Mouse (Mus musculus) right cerebral cortex, postnatal 25 days (tissue): ENCODE data around the gene Gosr2.

Source experiments
- DNase-seq: peaks from one replicate; pipeline ENCODE4 v3.0.0; 2022

Gosr2 gene

DNA sequence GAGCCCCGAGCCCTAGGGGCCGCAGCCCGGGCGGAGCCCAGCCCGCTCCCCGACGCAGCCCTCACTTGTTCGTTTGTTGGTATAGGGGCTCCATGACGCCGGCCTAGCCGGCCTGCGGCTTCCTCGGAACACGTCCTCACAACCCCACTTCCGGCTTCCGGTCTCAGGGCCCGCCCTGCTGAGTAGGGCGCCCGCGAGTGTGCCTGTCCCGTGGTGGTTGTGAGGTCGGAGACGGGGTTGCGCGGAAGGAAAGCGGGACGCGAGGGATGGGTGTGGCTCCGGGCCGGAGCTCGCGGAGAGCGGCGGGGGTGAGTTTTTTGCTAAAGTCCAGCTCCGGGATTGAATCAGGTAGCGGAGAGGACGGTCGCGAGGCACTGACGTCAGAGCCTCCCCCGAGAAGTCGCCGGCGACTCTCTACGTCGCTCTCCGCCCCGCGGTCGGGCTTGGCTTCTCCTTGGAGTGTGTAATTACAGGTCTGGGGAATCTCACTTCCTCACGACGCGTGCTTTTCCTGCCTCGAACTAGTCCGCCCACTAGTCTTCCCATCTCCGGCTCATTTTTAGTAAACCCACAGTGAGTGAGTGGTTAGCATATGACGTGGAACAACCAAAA is at the start of gene Gosr2:
Gene Gosr2 (minus strand): TSS at position 334 of the 612 bp plus-strand sequence.
- DNase-seq = peak; percentile 90

DNA sequence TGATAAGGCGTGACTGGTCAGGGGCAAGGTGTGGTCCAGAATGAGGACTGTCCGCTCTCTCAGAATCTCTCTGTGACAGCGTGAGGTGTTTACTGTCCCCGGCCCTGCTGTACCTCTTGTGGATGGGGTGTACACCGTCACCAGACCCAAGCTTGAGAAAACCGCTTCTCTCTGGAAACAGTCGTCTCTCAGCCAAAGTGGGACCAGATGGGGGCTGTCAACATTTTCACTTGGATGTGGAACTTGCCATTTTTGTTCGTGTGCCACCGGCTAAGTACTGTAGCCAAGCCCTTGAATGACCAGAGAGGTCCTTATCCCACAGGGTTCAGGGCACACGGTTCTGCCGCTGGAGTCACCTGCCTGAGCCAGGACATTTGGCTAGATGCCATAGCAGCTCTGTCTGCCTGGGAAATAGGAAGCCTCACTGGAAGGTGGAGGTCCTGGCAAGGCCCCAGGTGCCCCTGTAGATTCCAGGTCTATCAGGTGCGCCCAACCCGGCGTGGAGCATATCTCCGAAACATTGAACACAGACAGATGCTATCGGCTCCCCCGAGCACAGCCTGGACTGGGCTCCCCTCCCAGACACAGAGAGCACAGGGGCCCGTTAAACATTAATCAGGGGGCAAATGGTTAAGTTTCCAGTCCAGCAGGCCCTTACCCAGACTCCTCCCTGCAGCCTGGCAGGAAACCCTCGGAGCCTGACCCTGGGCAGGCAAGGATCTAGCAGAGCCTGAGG is 37.5 kb upstream of the Gosr2 start:
- no peak for DNase-seq

DNA sequence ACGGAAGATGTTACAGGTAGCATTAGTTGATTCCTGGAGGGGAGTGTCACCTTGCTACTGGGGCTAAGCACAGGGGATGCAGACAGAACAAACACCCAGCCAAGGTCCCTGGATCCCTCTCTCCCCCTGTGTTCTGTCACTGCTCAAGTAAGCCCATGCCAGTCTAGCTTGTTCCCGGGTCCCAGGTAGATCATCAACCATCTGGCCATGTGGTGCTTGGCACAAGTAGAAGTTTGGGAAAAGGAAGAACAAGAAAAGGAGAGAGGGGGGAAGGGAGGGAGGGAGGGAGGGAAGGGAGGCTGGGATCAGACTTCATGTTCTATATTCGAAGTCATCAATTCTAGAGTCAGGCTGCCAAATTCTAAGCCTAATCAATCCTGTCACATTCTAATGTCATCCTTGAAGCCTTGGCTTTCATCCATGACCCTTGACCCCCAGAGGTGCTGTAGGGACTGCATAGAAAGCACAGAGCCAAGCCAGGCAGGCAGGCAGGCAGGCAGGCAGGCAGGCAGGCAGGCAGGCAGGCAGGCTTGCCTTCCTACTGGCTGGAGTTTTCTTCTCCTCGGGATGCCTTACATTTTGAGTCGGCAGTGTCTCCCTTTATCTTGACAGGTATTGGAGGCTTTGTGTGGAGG is 36.8 kb upstream of the Gosr2 start:
- DNase-seq = no peak

DNA sequence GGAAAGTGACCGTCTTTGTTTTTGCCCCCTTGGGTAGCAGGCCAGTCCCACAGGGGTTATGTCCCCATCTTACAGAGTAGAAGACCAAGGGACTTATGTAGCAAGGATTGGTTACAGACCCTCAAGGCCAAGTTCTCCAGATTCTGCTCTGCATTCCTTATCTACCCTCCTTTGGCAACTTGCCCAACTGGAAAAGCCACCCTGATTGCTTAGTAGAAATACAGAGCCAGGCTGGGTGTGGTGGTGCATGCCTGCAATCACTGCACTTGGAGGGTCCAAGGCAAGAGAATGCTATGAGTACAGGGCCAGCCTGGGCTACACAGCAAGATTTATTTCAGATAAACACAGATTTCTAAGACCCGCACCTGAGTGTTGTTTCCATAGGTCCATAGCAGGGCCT is 36.3 kb upstream of the Gosr2 start:
- DNase-seq = no peak

DNA sequence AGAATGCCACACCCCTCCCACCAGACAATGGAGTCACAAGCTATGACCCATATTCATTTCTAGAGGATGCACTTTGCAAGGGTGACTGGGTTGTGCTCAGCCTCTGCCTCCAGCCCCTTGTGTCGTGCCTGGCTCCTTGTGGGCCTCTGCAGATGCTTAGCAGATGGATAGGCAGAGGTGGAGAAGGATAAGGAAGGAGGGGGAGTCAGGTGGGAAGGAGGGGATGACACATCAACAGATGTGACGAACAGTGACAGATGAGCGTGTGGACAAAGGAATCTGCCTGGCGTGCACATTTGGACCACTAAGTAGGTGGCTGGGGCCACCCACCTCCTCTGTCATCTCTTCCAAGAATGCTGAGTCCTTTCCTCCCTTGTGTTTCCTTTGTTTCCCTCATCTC is 35.4 kb upstream of the Gosr2 start:
- peak; percentile 42 for DNase-seq

DNA sequence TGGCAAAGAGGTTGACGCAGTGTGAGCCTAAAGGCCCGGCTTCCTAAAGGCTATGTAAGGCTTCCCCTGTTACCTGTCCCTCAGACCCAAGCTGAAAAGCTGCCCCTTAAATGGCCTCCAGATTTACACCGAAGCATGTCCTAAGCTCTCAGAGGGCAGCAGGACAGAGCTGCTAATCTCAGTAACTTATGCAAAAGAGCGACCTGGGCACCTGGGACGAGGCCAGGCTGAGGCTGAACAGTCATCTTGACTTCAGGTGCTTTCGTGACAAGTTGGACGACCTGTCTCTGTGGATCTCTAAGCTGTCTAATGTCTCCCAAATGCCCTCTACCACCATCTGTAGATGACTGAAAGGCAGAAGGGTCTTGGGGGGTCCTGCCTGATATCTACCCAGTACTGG is 34.6 kb upstream of the Gosr2 start:
- DNase-seq = no peak

DNA sequence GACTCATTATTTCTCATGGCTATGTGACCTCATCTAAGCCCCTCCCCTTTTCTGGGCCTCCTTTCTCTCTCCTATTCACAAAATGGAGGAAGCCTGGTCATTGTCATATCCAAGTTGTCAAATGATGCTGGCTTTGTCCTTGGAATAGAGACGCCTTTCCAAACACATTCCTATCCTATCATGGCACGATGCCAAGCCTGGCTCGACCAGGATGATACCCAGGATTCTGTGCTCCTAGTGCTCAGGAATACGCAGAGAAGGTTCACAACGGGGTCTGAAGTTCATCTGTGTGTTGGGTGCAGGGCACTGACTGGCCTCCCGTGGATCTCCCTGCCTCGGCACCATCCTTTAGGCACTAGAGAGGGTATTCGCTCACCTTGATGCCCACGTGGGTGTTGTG is 33.9 kb upstream of the Gosr2 start:
- no peak for DNase-seq

DNA sequence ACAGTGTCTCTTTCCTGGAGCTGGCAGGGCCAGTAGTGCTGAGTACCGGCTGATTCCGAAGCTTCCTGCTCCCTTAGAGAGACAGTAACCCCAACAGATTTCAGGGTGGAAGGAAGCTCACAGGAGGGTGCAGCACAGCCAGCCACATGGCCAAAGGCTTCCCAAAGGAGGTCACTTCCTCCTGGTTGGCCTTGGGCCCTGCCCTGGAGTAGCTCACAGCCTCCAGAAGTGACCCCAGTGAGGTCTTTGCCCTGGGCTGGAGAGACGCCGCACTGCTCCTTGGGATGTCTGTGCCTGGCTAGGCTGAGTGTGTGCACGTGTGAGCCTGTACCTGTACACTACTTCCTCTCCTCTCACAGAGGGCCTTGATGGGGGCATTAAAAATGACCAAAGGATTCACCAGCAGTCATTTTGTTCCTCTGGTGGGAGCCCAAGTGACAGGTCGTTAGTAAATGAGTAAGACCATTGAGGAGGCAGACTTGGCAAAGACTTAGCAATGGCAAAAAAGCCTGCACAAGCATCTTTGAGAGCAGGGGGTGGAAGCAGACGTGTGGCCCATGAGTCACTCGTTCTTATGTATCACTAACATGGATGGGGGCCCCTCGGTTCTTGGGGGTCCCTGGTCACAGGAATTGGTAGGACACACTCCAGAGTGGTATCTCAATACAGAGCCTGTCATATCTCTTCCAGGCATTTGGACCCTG is 31.7 kb upstream of the Gosr2 start:
- DNase-seq = no peak

DNA sequence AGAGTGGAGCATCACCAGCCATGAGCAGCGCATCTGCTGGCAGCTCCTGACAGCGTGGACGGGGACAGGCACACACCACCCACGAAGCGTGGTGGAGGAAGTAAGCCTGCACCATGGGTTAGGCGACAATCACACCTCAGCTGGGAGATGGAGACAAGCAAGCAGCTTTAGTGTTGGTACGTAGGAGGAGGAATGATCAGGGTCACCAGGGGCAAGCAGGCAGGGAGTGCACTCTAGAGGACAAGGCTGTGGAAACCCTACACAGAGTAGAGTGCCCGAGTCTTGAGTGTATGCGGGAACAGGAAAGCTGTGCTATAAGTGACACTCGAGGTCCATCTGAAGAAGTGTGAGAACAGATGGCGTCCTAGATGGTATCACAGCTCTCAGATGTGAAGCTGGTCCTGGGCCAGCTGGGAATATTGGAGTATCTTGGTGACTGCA is 26.7 kb upstream of the Gosr2 start:
- peak; percentile 16 for DNase-seq

DNA sequence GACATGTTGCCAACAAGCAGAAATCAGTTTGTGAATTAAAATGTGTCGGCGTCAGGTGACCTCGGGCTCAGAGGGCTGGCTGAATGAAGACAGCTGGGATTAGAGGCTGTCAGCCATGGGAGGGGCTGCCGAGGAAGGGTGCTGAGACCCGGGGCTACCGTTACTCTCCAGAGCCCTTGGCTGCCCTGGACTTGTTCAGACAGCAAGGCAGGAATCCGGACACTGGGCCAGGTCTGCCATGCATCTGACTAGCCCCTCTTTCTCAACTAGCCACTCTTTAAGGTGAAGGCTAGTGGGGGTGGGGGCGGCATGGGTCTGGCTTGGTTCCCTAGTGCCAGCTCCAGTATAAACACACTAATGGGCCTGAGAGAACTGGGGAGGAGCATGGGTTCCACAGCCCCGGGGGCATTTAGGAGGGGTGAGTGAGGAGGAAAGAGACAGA is 24.4 kb upstream of the Gosr2 start:
- no peak for DNase-seq

DNA sequence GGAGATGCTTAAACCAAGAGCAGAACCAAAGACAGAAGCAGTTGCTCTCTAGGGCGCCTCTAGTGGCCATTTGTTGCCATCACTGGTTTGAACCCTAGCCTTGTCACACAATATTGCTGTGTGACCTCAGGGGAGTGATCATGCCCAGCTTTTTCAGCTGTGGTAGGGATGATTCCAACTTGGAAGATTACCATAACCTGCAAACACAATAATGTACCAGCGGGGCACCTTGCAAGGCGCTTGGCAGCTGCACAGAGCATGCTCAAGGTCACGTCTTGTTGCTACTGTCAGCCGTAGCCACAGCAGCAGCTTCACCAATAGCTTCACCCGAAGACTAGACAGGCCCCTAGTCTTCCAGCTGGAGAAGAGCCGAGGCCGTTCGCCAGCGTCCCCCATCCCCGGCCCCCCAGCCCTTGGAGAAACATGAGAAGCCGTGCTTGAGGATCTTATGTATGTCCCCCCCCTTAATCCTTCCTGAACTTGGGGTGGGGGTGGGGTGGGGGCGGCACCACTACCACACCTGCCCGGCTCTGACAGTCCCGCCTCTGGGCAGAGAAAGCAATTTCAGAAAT is 23.9 kb upstream of the Gosr2 start:
- no peak for DNase-seq

DNA sequence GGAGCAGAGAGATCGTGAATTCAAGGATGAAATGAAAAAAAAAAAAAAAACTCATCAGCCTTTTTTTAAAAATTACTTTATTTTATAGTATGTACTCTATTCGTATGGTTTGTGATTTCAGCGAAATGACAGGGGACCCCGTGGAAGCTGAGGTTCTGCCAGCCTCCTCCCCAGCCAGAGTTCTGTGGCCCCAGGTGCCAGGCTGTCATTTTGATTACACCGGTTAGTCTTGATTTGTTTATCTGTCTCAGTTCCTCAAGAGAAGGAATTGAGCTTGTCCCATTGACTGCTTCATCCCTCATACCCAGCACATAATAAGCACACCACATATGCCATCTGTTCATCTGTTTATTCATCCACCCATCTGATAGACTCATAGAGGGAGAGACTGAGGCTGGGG is 21.7 kb upstream of the Gosr2 start:
- no peak for DNase-seq

DNA sequence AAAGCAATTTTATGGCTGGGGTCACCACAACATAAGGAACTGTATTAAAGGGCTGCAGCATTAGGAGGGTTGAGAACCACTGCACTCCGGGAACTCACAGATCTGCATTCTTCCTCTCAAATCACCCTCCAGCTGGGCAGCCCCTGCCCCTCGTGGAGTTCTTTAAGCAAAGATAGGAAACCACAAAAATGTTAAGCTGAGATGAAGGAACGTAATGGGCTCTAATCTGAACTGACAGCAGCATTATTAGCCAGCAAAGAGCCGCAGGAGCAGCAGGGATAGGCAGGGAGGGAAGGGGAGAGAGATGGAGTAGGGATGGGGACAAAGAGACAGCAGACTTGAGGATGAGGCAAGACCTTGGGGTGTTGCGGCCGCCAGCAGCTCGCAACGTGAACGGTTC is 19.3 kb upstream of the Gosr2 start:
- DNase-seq = no peak

DNA sequence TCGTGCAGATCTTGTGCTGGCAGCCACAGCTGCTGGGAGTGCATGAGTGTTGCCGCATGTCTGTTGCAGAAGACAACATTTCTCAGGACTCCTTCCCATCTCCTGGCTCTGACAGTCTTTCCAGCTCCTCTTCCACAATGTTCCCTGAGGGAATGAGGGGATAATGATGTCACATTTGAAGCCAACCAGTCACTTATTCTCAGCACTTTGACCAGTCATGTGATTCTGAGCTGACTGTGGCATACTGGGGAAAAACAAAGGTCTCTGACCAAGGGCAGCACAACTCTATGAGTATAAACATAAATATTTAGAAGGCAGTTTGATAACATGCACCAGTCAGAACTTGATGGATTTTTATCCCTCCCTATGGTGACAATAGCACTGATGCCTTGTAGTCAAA is 16.4 kb upstream of the Gosr2 start:
- DNase-seq = no peak

DNA sequence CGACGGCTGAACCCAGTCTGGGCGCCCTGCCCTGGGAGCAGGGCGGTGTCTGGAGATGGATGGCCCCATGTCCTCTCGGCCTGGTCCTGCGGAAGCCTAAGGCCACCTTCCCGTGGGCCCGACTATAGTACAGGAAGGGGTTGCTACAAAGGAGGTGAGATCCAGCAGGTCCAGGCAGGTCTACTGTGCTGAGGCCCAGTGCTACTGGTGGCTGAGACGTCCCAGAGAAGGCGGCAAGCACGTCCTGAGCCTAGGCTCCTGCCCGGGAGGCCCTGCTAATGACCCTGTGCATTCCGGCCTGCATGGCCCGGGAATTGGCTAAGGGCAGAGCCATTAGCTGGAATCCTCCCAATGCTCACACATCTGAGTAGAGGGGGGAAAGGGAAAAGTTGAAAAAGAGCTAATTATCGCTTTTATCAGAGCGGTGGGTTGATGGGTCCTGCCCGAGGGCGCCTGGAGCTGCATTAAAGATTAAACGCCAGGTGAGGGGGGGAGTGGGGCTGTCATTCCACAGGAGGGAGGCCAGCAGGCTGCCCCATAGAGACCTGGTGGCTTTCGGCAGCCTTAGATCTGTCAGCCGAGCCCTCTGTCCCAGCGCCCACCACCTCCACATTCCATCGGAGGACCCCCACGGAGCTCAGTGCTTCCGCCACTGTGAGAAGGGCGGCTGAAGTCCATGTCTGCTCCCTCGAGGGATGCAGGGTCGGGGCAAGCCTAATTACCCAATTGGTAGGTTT is 14.3 kb upstream of the Gosr2 start:
- no peak for DNase-seq

DNA sequence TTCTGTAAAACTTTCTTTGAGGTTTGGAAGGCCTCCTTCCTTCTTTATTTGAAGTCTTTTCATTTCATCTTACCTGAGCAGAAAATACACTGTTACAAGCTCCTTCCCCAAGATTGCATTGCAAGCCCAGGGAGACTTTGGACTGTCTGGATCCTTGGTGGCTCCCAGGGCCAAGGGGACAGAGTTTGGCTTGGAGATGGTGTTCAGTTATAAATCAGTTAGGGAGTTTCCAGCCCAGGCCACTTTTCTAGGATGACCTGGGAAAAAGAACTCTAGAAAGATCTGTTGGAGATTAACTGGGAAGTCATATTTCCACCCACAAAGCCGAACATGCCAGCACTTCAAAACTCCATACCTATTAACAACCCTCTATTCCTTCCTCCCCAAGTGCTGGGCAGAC is 12.3 kb upstream of the Gosr2 start:
- no peak for DNase-seq

DNA sequence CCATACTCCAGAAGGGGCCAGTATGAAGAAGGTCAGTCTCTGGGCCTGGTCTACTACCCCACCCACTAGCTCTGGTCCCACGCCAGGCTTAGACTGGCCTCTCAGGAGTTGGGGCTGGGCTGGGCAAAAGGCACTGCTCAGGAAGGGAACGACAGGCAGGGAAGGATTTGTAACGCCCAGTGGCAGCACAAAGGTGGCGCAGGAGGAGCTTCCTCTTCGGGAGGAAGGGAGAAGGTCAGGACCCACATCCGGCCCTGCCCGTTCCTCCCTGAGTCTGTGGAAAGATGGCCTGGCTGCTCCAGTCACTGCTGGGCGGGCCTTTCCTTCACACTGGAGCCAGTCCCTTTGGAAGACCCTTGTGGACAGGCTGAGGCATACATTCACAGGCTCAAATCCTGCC is 9.3 kb upstream of the Gosr2 start:
- DNase-seq = no peak

DNA sequence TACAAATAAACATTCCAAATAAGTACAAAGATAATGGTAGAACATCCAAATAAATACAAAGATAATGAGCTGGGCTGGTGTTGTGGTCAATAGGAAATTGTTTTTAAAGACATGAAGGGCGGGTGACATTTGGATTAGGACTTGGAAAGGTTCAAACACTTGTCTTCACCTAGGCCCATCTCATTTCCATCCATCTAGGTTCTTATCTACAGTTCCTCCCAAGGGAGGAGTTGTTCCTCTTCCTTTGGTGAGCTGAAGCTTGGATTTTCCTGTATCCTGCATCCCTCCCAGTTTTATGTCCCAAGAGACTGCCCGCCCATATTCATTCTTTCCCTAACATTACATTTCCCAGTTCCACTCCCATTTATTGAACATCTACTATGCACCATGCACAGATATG is 528 bp upstream of the Gosr2 start:
- no peak for DNase-seq

DNA sequence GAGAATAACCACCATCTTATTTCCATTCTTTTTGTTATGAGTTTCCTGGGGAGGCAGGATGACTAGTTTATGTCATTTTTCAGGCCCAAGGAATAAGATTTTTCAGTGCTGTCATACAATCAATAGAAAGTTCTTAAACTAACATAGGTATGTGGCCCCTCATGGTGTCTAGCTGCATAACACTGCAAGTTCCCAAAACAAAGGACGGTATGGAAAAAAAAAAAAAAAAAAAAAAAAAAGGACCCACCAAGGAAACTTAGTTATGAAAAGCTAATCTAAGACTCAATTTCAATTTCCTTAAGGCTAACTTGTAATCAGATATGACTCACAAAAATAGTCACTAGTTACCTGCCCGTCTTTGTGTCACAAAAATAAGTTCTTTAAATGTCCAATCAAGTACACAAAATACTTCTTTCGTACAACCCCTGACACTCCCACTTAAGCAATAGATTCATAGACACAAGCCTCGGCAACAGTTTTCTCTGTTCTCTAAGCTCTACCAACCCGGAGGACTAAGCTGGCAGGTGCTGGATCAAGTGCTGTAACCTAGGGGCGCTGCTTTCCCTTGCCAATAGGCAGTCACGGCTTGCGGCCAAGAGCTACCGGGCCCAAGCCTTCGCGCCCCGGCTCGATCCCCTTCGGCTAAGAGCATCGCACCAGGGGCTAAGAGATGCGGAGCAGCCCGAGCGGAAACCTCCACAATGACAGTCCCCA is 690 bp downstream of the Gosr2 start:
- no peak for DNase-seq

DNA sequence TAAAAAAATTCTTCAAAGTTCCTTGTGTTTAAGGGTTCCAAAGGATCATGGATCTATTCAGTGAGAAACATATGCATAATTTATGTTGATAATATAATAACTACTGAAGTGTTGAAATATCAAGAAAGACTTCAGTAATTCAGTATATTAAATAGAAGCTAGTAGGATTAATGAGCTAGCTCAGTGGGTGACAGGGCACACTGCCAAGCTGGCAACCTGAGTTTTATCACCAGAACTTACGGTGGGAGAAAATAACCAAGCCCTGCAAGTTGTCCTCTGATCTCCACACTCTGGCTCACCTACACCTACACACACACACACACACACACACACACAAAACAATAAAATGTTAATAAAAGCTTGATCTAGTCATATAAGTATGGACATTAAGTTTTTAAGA is 4.5 kb downstream of the Gosr2 start:
- no peak for DNase-seq

DNA sequence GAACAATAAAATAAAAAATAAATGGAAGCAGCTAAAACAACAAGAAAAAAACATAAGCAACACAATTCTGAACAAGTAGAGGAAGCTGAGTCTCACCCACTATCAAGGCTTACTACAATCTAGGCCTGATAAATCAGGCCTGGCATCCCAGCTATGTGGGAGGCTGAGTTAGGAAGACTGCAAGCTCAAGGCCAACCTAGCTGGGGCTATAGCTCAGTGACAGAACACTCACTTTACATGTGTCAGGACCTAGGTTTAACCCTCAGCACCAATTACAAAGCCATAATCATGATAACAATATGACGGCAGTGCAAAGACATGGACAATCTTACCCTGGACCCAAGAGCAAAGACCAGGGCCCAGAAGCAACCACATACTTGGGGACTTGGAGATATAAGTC is 6.7 kb downstream of the Gosr2 start:
- DNase-seq = no peak

DNA sequence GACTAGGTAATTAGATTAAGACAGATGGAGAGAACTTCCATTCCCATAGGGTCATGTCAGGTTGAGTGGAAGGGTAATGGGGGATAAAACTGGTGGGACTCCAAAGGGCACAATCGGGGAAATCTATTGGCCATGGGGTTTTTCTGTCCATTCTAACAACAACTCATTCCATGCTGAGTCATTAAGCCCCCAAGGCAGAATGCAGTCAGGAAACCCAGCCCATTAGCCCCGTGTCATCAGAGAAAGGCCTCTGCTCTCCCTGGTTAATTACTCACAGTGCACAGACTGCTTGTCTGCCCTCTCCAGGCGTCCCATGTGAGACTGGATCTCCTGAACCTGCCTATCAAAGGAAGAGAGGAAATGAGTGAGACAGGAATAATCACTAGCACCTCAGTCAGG is 8.7 kb downstream of the Gosr2 start:
- DNase-seq = no peak
